Mouse (Mus musculus): ENCODE measurements at regions not wholly inside any gene's neighbourhood (a gene's known extent, or its start where the extent isn't known, plus 50 kb on each side); places are given as distances from the start of the nearest gene placed in this dataset.

DNA sequence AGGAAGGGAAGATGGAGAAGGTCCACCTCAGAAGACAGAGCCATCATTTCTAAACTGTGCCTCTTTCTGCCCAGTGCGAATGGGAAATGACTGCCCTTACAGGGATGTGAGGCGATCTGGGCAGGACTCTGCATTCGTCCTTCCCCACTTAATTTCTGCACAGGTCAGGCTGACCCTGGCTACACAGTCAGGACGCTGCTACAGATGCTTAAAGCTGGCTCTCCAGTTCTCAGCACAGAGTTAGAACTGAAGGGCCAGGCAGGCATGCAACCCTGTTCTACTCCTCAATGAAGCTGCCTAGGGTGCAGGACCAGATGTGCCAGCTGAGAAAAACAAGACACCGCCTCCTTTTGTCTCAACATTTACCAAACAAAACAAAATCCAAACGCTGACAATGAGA is 132.1 kb downstream of the Cand1 start:
- TF ChIP-seq HCFC1 (IDR thresholded peaks at IDR 0.05; ENCODE audit: borderline replicate concordance, insufficient read depth, low read length) = no peak
- TF ChIP-seq ZC3H11A (IDR thresholded peaks at IDR 0.05; ENCODE audit: borderline replicate concordance, low read depth, low read length) = no peak
- no peak for TF ChIP-seq ZNF384 (IDR thresholded peaks at IDR 0.05; ENCODE audit: low read depth, low read length)
- no peak for TF ChIP-seq CHD2 (IDR thresholded peaks at IDR 0.05; ENCODE audit: low read depth, low read length)
- TF ChIP-seq MAFK (IDR thresholded peaks at IDR 0.05; ENCODE audit: insufficient read depth, low read depth, low read length) = no peak
- DNase-seq (ENCODE audit: low read depth, low spot score) = no peak

DNA sequence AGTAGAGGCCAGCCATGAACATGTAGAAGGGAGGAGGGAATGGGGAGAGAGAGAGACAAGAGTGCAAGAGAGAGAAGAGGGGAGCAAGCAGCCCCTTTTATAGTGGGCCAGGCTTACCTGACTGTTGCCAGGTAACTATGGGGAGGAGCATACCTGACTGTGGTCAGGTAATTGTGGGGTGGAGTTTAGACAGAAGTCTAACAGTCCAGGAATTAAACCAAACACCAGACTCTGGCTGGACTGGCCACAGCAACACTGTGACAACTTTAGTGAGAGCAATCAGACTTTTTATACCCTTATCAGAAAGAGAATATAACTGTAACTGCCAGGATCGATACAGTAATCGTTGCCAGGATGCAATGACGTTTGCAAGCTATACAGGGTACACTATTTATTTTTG is 133.8 kb downstream of the Cand1 start:
- Histone ChIP-seq H3K9ac (ENCODE audit: insufficient read depth, low read depth, low read length, poor library complexity, severe bottlenecking) (no peak overlapping the region), H3K36me3 (ENCODE audit: control insufficient read depth, insufficient read depth, low read length, poor library complexity, severe bottlenecking) (no peaks in the 10 kb centered on the region), H3K4me1 (ENCODE audit: control insufficient read depth in 2 of 2, insufficient read depth in 2 of 2, low read length in 2 of 2, poor library complexity in 1 of 2) (peaks cover 3 to 12% of the 10 kb centered on the region in 2 experiments; a peak in 2 of 4 replicates), H3K27ac (ENCODE audit: insufficient read depth, low read depth, low read length, poor library complexity, severe bottlenecking) (no peak overlapping the region), H3K4me3 (ENCODE audit: insufficient read depth in 1 of 2, low read depth in 1 of 2, low read length in 2 of 2, poor library complexity in 1 of 2, severe bottlenecking in 1 of 2) (no peak overlapping the region), H3K9me3 (ENCODE audit: control insufficient read depth, insufficient read depth, low read depth, low read length) (no peaks in the 10 kb centered on the region)
- TF ChIP-seq CHD2 (IDR thresholded peaks at IDR 0.05; ENCODE audit: low read depth, low read length) = no peak
- no peak for TF ChIP-seq ZNF384 (IDR thresholded peaks at IDR 0.05; ENCODE audit: low read depth, low read length)
- no peak for TF ChIP-seq HCFC1 (IDR thresholded peaks at IDR 0.05; ENCODE audit: borderline replicate concordance, insufficient read depth, low read length)
- TF ChIP-seq MAFK (IDR thresholded peaks at IDR 0.05; ENCODE audit: insufficient read depth, low read depth, low read length) = no peak
- TF ChIP-seq ZC3H11A (IDR thresholded peaks at IDR 0.05; ENCODE audit: borderline replicate concordance, low read depth, low read length) = no peak
- in situ Hi-C loops (cut with MboI; ENCODE audit: low sequenced_read_pairs in 2 of 2, unreplicated experiment in 2 of 2) = no loop called here
- DNase-seq (ENCODE audit: low read depth, low spot score) = no peak

More for the DNA sequence above, 132.1 kb downstream of the Cand1 start:
- in situ Hi-C loops (cut with MboI; ENCODE audit: low sequenced_read_pairs in 2 of 2, unreplicated experiment in 2 of 2) = no loop called here
- no peak overlapping the region for H3K9ac ChIP-seq (ENCODE audit: insufficient read depth, low read depth, low read length, poor library complexity, severe bottlenecking)
- no peak overlapping the region for H3K27ac ChIP-seq (ENCODE audit: insufficient read depth, low read depth, low read length, poor library complexity, severe bottlenecking)
- peaks cover 3 to 14% of the 10 kb centered on the region in 2 experiments; a peak in 2 of 4 replicates for H3K4me1 ChIP-seq (ENCODE audit: control insufficient read depth in 2 of 2, insufficient read depth in 2 of 2, low read length in 2 of 2, poor library complexity in 1 of 2)
- no peaks in the 10 kb centered on the region for H3K9me3 ChIP-seq (ENCODE audit: control insufficient read depth, insufficient read depth, low read depth, low read length)
- no peak overlapping the region for H3K4me3 ChIP-seq (ENCODE audit: insufficient read depth in 1 of 2, low read depth in 1 of 2, low read length in 2 of 2, poor library complexity in 1 of 2, severe bottlenecking in 1 of 2)
- no peaks in the 10 kb centered on the region for H3K36me3 ChIP-seq (ENCODE audit: control insufficient read depth, insufficient read depth, low read length, poor library complexity, severe bottlenecking)

DNA sequence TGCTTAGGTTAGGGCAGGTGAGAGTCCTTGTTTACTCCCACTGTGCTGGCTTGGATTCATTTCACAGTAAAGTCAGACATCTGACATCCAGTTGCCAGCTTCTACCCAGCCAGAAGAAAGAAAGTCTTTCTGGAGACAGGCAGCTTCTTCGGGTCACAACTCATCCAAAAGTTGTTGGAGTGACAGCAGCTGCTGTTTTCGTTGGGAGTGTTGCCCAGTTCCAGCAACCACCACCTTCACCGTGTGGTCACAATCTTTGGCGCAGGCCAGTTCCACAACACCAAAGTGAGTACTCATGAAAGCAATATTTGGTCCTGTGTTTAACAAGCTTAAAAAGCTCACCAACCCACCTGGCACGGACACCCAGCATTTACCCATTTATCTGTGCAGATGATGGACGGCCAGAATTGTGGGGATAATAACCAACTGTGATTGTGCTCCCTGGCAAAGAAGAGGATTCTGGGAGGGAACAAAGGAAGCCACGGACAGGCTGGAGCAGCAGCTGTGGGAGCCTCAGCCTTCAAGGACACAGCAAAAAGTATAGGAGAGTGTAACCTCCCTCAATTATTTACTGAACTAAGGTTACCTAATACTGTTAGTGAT is 134.5 kb downstream of the Cand1 start:
- TF ChIP-seq CHD2 (IDR thresholded peaks at IDR 0.05; ENCODE audit: low read depth, low read length) (no peak), ZNF384 (IDR thresholded peaks at IDR 0.05; ENCODE audit: low read depth, low read length) (no peak), HCFC1 (IDR thresholded peaks at IDR 0.05; ENCODE audit: borderline replicate concordance, insufficient read depth, low read length) (no peak), ZC3H11A (IDR thresholded peaks at IDR 0.05; ENCODE audit: borderline replicate concordance, low read depth, low read length) (no peak), MAFK (IDR thresholded peaks at IDR 0.05; ENCODE audit: insufficient read depth, low read depth, low read length) (no peak)
- 0 out of 2 replicates have a peak overlapping the region, but pooled peaks have one; percentile 10 for H3K27ac ChIP-seq (ENCODE audit: insufficient read depth, low read depth, low read length, poor library complexity, severe bottlenecking)
- H3K4me1 ChIP-seq (ENCODE audit: control insufficient read depth in 2 of 2, insufficient read depth in 2 of 2, low read length in 2 of 2, poor library complexity in 1 of 2) = peaks cover 3 to 8% of the 10 kb centered on the region in 2 experiments; a peak in 2 of 4 replicates
- H3K9ac ChIP-seq (ENCODE audit: insufficient read depth, low read depth, low read length, poor library complexity, severe bottlenecking) = no peak overlapping the region
- H3K9me3 ChIP-seq (ENCODE audit: control insufficient read depth, insufficient read depth, low read depth, low read length) = no peaks in the 10 kb centered on the region
- no peak overlapping the region for H3K4me3 ChIP-seq (ENCODE audit: insufficient read depth in 1 of 2, low read depth in 1 of 2, low read length in 2 of 2, poor library complexity in 1 of 2, severe bottlenecking in 1 of 2)
- H3K36me3 ChIP-seq (ENCODE audit: control insufficient read depth, insufficient read depth, low read length, poor library complexity, severe bottlenecking) = no peaks in the 10 kb centered on the region
- in situ Hi-C loops (cut with MboI; ENCODE audit: low sequenced_read_pairs in 2 of 2, unreplicated experiment in 2 of 2) = no loop called here
- no peak for DNase-seq (ENCODE audit: low read depth, low spot score)

DNA sequence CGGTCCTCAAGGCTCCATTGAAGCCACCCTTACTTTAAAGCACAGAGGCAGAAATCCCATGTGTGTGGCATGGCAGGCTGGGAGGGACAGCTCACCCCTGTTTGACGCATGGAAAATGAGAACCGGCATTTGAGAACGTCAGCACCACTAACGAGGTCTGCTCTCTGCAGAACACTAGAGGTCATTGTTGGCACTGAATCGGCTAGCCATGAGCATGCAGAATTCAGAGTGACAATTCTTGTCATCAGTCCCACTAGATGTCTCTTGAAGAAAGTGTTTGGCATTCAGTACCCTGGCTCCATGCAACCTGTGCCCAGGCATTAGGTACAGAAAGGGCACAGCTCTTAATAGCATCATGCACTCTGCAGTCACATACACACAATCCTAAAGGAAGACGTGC is 139.3 kb downstream of the Cand1 start:
- Histone ChIP-seq H3K9ac (ENCODE audit: insufficient read depth, low read depth, low read length, poor library complexity, severe bottlenecking) (no peak overlapping the region), H3K36me3 (ENCODE audit: control insufficient read depth, insufficient read depth, low read length, poor library complexity, severe bottlenecking) (no peaks in the 10 kb centered on the region), H3K27ac (ENCODE audit: insufficient read depth, low read depth, low read length, poor library complexity, severe bottlenecking) (no peak overlapping the region), H3K9me3 (ENCODE audit: control insufficient read depth, insufficient read depth, low read depth, low read length) (no peaks in the 10 kb centered on the region), H3K4me3 (ENCODE audit: insufficient read depth in 1 of 2, low read depth in 1 of 2, low read length in 2 of 2, poor library complexity in 1 of 2, severe bottlenecking in 1 of 2) (no peak overlapping the region), H3K4me1 (ENCODE audit: control insufficient read depth in 2 of 2, insufficient read depth in 2 of 2, low read length in 2 of 2, poor library complexity in 1 of 2) (peaks cover 0 to 2% of the 10 kb centered on the region in 2 experiments; a peak in 1 of 4 replicates)
- no peak for TF ChIP-seq ZC3H11A (IDR thresholded peaks at IDR 0.05; ENCODE audit: borderline replicate concordance, low read depth, low read length)
- no peak for TF ChIP-seq ZNF384 (IDR thresholded peaks at IDR 0.05; ENCODE audit: low read depth, low read length)
- TF ChIP-seq HCFC1 (IDR thresholded peaks at IDR 0.05; ENCODE audit: borderline replicate concordance, insufficient read depth, low read length) = no peak
- TF ChIP-seq CHD2 (IDR thresholded peaks at IDR 0.05; ENCODE audit: low read depth, low read length) = no peak
- TF ChIP-seq MAFK (IDR thresholded peaks at IDR 0.05; ENCODE audit: insufficient read depth, low read depth, low read length) = no peak
- DNase-seq (ENCODE audit: low read depth, low spot score) = no peak
- in situ Hi-C loops (cut with MboI; ENCODE audit: low sequenced_read_pairs in 2 of 2, unreplicated experiment in 2 of 2) = no loop called here

All from ES-E14 (cell line).